In genomic region chr13:99118901-99119300, GRCm38 (mm10) we compare ENCODE assay signal across 21 mouse cellular contexts.
DNase-seq lines count a peak whose midpoint lies in the region; ATAC-seq and TF ChIP-seq lines count a peak whose summit lies in the region.
"Had no signal": no experiment of that assay in that cellular context is flagged by ENCODE, and none has a peak within 500 bp of the region (broad histone marks: within the 10 kb centered on the region; RNA-seq: fewer than 3 reads in every experiment).

No protein-coding gene starts in this region.

- H3K4me3 ChIP-seq in forebrain, embryonic 12.5 days (replicated peaks): no peak overlapping the region
- no peak overlapping the region for H3K4me3 ChIP-seq in forebrain, embryonic 10.5 days
- H3K4me3 ChIP-seq in hindbrain, postnatal 0 days (ENCODE audit: low read length): no peak overlapping the region
- no peak overlapping the region for H3K4me3 ChIP-seq in hindbrain, embryonic 11.5 days (ENCODE audit: low read depth, low read length)
- no peak overlapping the region for H3K4me3 ChIP-seq in neural tube, embryonic 14.5 days (ENCODE audit: low read depth, low read length)
- no peak overlapping the region for H3K4me3 ChIP-seq in neural tube, embryonic 15.5 days (replicated peaks)
- H3K4me3 ChIP-seq: embryonic facial prominence, embryonic 13.5 days; left cerebral cortex, adult 2 months; limb, embryonic 10.5 days; stomach, embryonic 15.5 days had no signal

- 0 out of 2 replicates have a peak overlapping the region, but pooled peaks have one; percentile 1 for H3K27ac ChIP-seq in forebrain, embryonic 12.5 days
- no peak overlapping the region for H3K27ac ChIP-seq in forebrain, embryonic 10.5 days
- H3K27ac ChIP-seq in hindbrain, postnatal 0 days: no peak overlapping the region
- no peak overlapping the region for H3K27ac ChIP-seq in hindbrain, embryonic 11.5 days (ENCODE audit: low read depth, low read length)
- no peak overlapping the region for H3K27ac ChIP-seq in neural tube, embryonic 14.5 days (ENCODE audit: low read depth, low read length)
- no peak overlapping the region for H3K27ac ChIP-seq in neural tube, embryonic 15.5 days (replicated peaks)
- H3K27ac ChIP-seq: embryonic facial prominence, embryonic 13.5 days; left cerebral cortex, adult 2 months; limb, embryonic 10.5 days; stomach, embryonic 15.5 days had no signal

- DNase-seq in forebrain, embryonic 10.5 days (ENCODE audit: extremely low spot score, low spot score): no peak
- peak; percentile 25 for DNase-seq in hindbrain, postnatal 0 days (ENCODE audit: low spot score)
- DNase-seq in hindbrain, embryonic 11.5 days (ENCODE audit: low spot score): no peak
- no peak for DNase-seq in neural tube, embryonic 10.5 days (ENCODE audit: extremely low spot score, low spot score)
- DNase-seq in adrenal gland, postnatal 10 days: no peak
- DNase-seq: adrenal gland, postnatal 14 days; cerebellum, adult 11 months; cerebellum, postnatal 14 days; gastrocnemius, postnatal 36 days; liver, postnatal 0 days; lung, postnatal 10 days; right cerebral cortex, postnatal 25 days had no signal

- H3K4me1 ChIP-seq in forebrain, embryonic 12.5 days: no peaks in the 10 kb centered on the region
- peaks cover 27% of the 10 kb centered on the region for H3K4me1 ChIP-seq in forebrain, embryonic 10.5 days
- no peaks in the 10 kb centered on the region; the same call in 1 of the 2 replicates for H3K4me1 ChIP-seq in hindbrain, postnatal 0 days (ENCODE audit: insufficient read depth, low read length)
- H3K4me1 ChIP-seq in hindbrain, embryonic 11.5 days (replicated peaks; ENCODE audit: control insufficient read depth, insufficient read depth, low read length): no peaks in the 10 kb centered on the region
- H3K4me1 ChIP-seq in neural tube, embryonic 14.5 days (ENCODE audit: control insufficient read depth, insufficient read depth, low read length): no peaks in the 10 kb centered on the region
- H3K4me1 ChIP-seq in neural tube, embryonic 15.5 days: peaks cover 11% of the 10 kb centered on the region; the same call in 1 of the 2 replicates

- H3K36me3 ChIP-seq in forebrain, embryonic 12.5 days (replicated peaks): no peaks in the 10 kb centered on the region
- no peaks in the 10 kb centered on the region for H3K36me3 ChIP-seq in forebrain, embryonic 10.5 days (replicated peaks)
- no peaks in the 10 kb centered on the region for H3K36me3 ChIP-seq in hindbrain, postnatal 0 days (ENCODE audit: insufficient read depth, low read length)
- no peaks in the 10 kb centered on the region for H3K36me3 ChIP-seq in hindbrain, embryonic 11.5 days (ENCODE audit: control insufficient read depth, insufficient read depth, low read length)
- H3K36me3 ChIP-seq in neural tube, embryonic 14.5 days (ENCODE audit: control insufficient read depth, insufficient read depth, low read length): no peaks in the 10 kb centered on the region
- H3K36me3 ChIP-seq in neural tube, embryonic 15.5 days: no peaks in the 10 kb centered on the region
- H3K36me3 ChIP-seq: embryonic facial prominence, embryonic 13.5 days; limb, embryonic 10.5 days; stomach, embryonic 15.5 days had no signal

- 39% methylated on average over 7 of the region's 7 CpGs for WGBS in forebrain, embryonic 12.5 days
- WGBS in forebrain, embryonic 10.5 days: 80% methylated on average over 7 of the region's 7 CpGs
- 38% methylated on average over 7 of the region's 7 CpGs for WGBS in hindbrain, postnatal 0 days
- 75% methylated on average over 7 of the region's 7 CpGs for WGBS in hindbrain, embryonic 11.5 days
- 44% methylated on average over 7 of the region's 7 CpGs for whole genome bisulfite sequencing in neural tube, embryonic 14.5 days
- WGBS in neural tube, embryonic 15.5 days: 37% methylated on average over 7 of the region's 7 CpGs

- no peak for ATAC-seq in forebrain, embryonic 12.5 days (ENCODE audit: low FRiP score)
- ATAC-seq in hindbrain, postnatal 0 days: no peak
- no peak for ATAC-seq in hindbrain, embryonic 11.5 days (ENCODE audit: low FRiP score)
- ATAC-seq in neural tube, embryonic 14.5 days (ENCODE audit: low read depth): peak; percentile 38; the same call in 1 of the 2 replicates
- peak; percentile 51; the same call in 1 of the 2 replicates for ATAC-seq in neural tube, embryonic 15.5 days (ENCODE audit: low FRiP score)
- ATAC-seq: activated CD4-positive, CD25-positive, alpha-beta regulatory T cell, adult 4 months; CD4-positive, CD25-positive, alpha-beta regulatory T cell, adult 4 months; liver, postnatal 0 days had no signal

- no peak for TF ChIP-seq CTCF in hindbrain, postnatal 0 days (IDR thresholded peaks at IDR 0.05; ENCODE audit: low read depth)

- H3K9me3 ChIP-seq in forebrain, embryonic 12.5 days: no peaks in the 10 kb centered on the region
- no peaks in the 10 kb centered on the region for H3K9me3 ChIP-seq in forebrain, embryonic 10.5 days
- H3K9me3 ChIP-seq in hindbrain, postnatal 0 days (ENCODE audit: low read length): no peaks in the 10 kb centered on the region
- H3K9me3 ChIP-seq in hindbrain, embryonic 11.5 days (ENCODE audit: control insufficient read depth, low read length): no peaks in the 10 kb centered on the region
- no peaks in the 10 kb centered on the region for H3K9me3 ChIP-seq in neural tube, embryonic 14.5 days (ENCODE audit: control insufficient read depth, low read length)
- H3K9me3 ChIP-seq in neural tube, embryonic 15.5 days (replicated peaks): no peaks in the 10 kb centered on the region
- H3K9me3 ChIP-seq: embryonic facial prominence, embryonic 13.5 days; limb, embryonic 10.5 days; stomach, embryonic 15.5 days had no signal

- no peak overlapping the region for H3K9ac ChIP-seq in forebrain, embryonic 12.5 days
- H3K9ac ChIP-seq in hindbrain, postnatal 0 days (replicated peaks; ENCODE audit: low read length): no peak overlapping the region
- no peak overlapping the region for H3K9ac ChIP-seq in hindbrain, embryonic 11.5 days (ENCODE audit: low read depth, low read length)
- no peak overlapping the region for H3K9ac ChIP-seq in neural tube, embryonic 14.5 days (replicated peaks; ENCODE audit: low read depth, low read length)
- H3K9ac ChIP-seq in neural tube, embryonic 15.5 days (replicated peaks): no peak overlapping the region
- H3K9ac ChIP-seq: embryonic facial prominence, embryonic 13.5 days; liver, postnatal 0 days; stomach, embryonic 15.5 days had no signal

- H3K27me3 ChIP-seq in forebrain, embryonic 12.5 days: no peaks in the 10 kb centered on the region
- H3K27me3 ChIP-seq in forebrain, embryonic 10.5 days (ENCODE audit: poor library complexity, severe bottlenecking): no peaks in the 10 kb centered on the region
- H3K27me3 ChIP-seq in hindbrain, postnatal 0 days (ENCODE audit: insufficient read depth, low read length): no peaks in the 10 kb centered on the region
- no peaks in the 10 kb centered on the region for H3K27me3 ChIP-seq in hindbrain, embryonic 11.5 days (ENCODE audit: control insufficient read depth, insufficient read depth, low read length)
- H3K27me3 ChIP-seq in neural tube, embryonic 14.5 days (ENCODE audit: control insufficient read depth, insufficient read depth, low read length): no peaks in the 10 kb centered on the region
- H3K27me3 ChIP-seq in neural tube, embryonic 15.5 days (replicated peaks): no peaks in the 10 kb centered on the region
- H3K27me3 ChIP-seq: embryonic facial prominence, embryonic 13.5 days; stomach, embryonic 15.5 days had no signal

- H3K4me2 ChIP-seq in forebrain, embryonic 12.5 days: no peak overlapping the region
- no peak overlapping the region for H3K4me2 ChIP-seq in hindbrain, postnatal 0 days (ENCODE audit: low read depth, low read length)
- no peak overlapping the region for H3K4me2 ChIP-seq in hindbrain, embryonic 11.5 days (replicated peaks; ENCODE audit: low read depth, low read length)
- no peak overlapping the region for H3K4me2 ChIP-seq in neural tube, embryonic 14.5 days (ENCODE audit: low read depth, low read length)
- H3K4me2 ChIP-seq in neural tube, embryonic 15.5 days: no peak overlapping the region
- H3K4me2 ChIP-seq: embryonic facial prominence, embryonic 13.5 days; stomach, embryonic 15.5 days had no signal

Comparison
In these comparisons a context has a peak if more than half of its experiments do, and no peak if none do; other contexts are left out.
1. ATAC-seq: peak in neural tube, embryonic 14.5 days (single experiment) and neural tube, embryonic 15.5 days (single experiment); none in forebrain, embryonic 12.5 days (single experiment), hindbrain, postnatal 0 days (single experiment) and hindbrain, embryonic 11.5 days (single experiment).